Mouse (Mus musculus): ENCODE measurements at regions not wholly inside any gene's neighbourhood (a gene's known extent, or its start where the extent isn't known, plus 50 kb on each side); places are given as distances from the start of the nearest gene placed in this dataset.

- no peak for TF ChIP-seq GATA1 (IDR thresholded peaks at IDR 0.05; ENCODE audit: borderline replicate concordance, low read length)
- TF ChIP-seq CTCF (IDR thresholded peaks at IDR 0.05; ENCODE audit: low read depth, low read length), result no peak
- TF ChIP-seq POLR2AphosphoS5 (IDR thresholded peaks at IDR 0.05; ENCODE audit: insufficient replicate concordance, low read depth, low read length), result no peak
- TF ChIP-seq GATA2 (IDR thresholded peaks at IDR 0.05; ENCODE audit: borderline replicate concordance, low read depth, low read length), result no peak
- TF ChIP-seq TAL1 (conservative IDR thresholded peaks at IDR 0.05; ENCODE audit: low read depth, low read length), result no peak
These were observed 50.4 kb upstream of the Ubash3b start for GRCm38 (mm10) chr9:41211865-41212302.

Data from G1E (cell line).